ENCODE assay signal across 8 mouse cellular contexts in genomic region chr12:111161943-111162311, GRCm38 (mm10). TPM values are rescaled to one million over a fixed set of nuclear protein-coding genes. Genes with fewer than 3 reads are reported as not detected.
DNase-seq lines count a peak whose midpoint lies in the region; ATAC-seq and TF ChIP-seq lines count a peak whose summit lies in the region.

No protein-coding gene starts in this region.

- peak overlapping the region; percentile 50 for H3K4me3 ChIP-seq in heart, embryonic 10.5 days
- H3K4me3 ChIP-seq in cortical plate, adult 2 months (ENCODE audit: insufficient read depth, low read length): peak overlapping the region; percentile 7
- H3K4me3 ChIP-seq in intestine, embryonic 14.5 days (ENCODE audit: low read depth, low read length): no peak overlapping the region
- H3K4me3 ChIP-seq in midbrain, embryonic 10.5 days: peak overlapping the region; percentile 38

- H3K36me3 ChIP-seq in heart, embryonic 10.5 days: no peaks in the 10 kb centered on the region
- H3K36me3 ChIP-seq in intestine, embryonic 14.5 days (ENCODE audit: control insufficient read depth, insufficient read depth, low read length): no peaks in the 10 kb centered on the region
- no peaks in the 10 kb centered on the region for H3K36me3 ChIP-seq in midbrain, embryonic 10.5 days

- intact Hi-C loops in heart, postnatal 36 days (cut with DNase I): no loop called here

- ATAC-seq in intestine, embryonic 14.5 days (replicated peaks; ENCODE audit: low FRiP score, low TSS enrichment, low read depth): no peak

- peaks cover 53% of the 10 kb centered on the region for H3K4me1 ChIP-seq in heart, embryonic 10.5 days
- peaks cover 13% of the 10 kb centered on the region for H3K4me1 ChIP-seq in cortical plate, adult 2 months (ENCODE audit: control insufficient read depth, insufficient read depth, low read length)
- peaks cover 21% of the 10 kb centered on the region for H3K4me1 ChIP-seq in intestine, embryonic 14.5 days (replicated peaks; ENCODE audit: control insufficient read depth, insufficient read depth, low read length)
- peaks cover 54% of the 10 kb centered on the region for H3K4me1 ChIP-seq in midbrain, embryonic 10.5 days

- no peak for DNase-seq in heart, embryonic 10.5 days (ENCODE audit: low spot score)
- DNase-seq in heart, postnatal 36 days: no peak
- no peak for DNase-seq in intestine, embryonic 14.5 days (ENCODE audit: low spot score)
- no peak for DNase-seq in midbrain, embryonic 10.5 days (ENCODE audit: low spot score)
- no peak for DNase-seq in urinary bladder, postnatal 10 days (ENCODE audit: low spot score)
- no peak for DNase-seq in cerebellum, adult 9-10 months
- DNase-seq in layer of hippocampus, adult 9-10 months (ENCODE audit: low spot score): no peak

- WGBS in heart, embryonic 10.5 days: 33% methylated on average over 7 of the region's 7 CpGs
- WGBS in intestine, embryonic 14.5 days: 39% methylated on average over 7 of the region's 7 CpGs
- WGBS in midbrain, embryonic 10.5 days: 37% methylated on average over 7 of the region's 7 CpGs

- H3K4me2 ChIP-seq in intestine, embryonic 14.5 days (ENCODE audit: low read length): peak overlapping the region; percentile 47; the same call in 1 of the 2 replicates

- no peak overlapping the region for H3K9ac ChIP-seq in intestine, embryonic 14.5 days (ENCODE audit: low read length)

- TF ChIP-seq POLR2A in cortical plate, adult 2 months (IDR thresholded peaks at IDR 0.05; ENCODE audit: extremely low read depth, insufficient read depth, low read length): no peak

- TF ChIP-seq CTCF in cortical plate, adult 2 months (IDR thresholded peaks at IDR 0.05; ENCODE audit: extremely low read depth, insufficient read depth, low read length): no peak

- peaks cover 16% of the 10 kb centered on the region; the same call in 1 of the 2 replicates for H3K27me3 ChIP-seq in heart, embryonic 10.5 days (ENCODE audit: insufficient read depth, poor library complexity, severe bottlenecking)
- no peaks in the 10 kb centered on the region for H3K27me3 ChIP-seq in intestine, embryonic 14.5 days (replicated peaks; ENCODE audit: control insufficient read depth, insufficient read depth, low read length)
- H3K27me3 ChIP-seq in midbrain, embryonic 10.5 days (ENCODE audit: low read depth, poor library complexity, severe bottlenecking): no peaks in the 10 kb centered on the region

- H3K9me3 ChIP-seq in heart, embryonic 10.5 days: no peaks in the 10 kb centered on the region
- H3K9me3 ChIP-seq in intestine, embryonic 14.5 days (ENCODE audit: control insufficient read depth, low read length): no peaks in the 10 kb centered on the region
- no peaks in the 10 kb centered on the region for H3K9me3 ChIP-seq in midbrain, embryonic 10.5 days (replicated peaks)

- peak overlapping the region; percentile 85 for H3K27ac ChIP-seq in heart, embryonic 10.5 days
- peak overlapping the region; percentile 67 for H3K27ac ChIP-seq in cortical plate, adult 2 months (ENCODE audit: insufficient read depth, low read length)
- no peak overlapping the region for H3K27ac ChIP-seq in intestine, embryonic 14.5 days (ENCODE audit: low read depth)
- peak overlapping the region; percentile 86 for H3K27ac ChIP-seq in midbrain, embryonic 10.5 days (replicated peaks)

RNA-seq across cellular contexts. Expression of gene Traf3, which starts 4.2 kb away (rescaled TPM):
- 6.9 and 7.2 TPM in 2 replicates for polyA plus RNA-seq in heart, embryonic 10.5 days (2016; fragmentation: Nextera tagmentation; extraction: Ambion mirVana)
- total RNA-seq in heart, postnatal 36 days (2021): 10 to 100 TPM; 12.0 to 12.6 TPM
- polyA plus RNA-seq in cortical plate, adult 2 months (2012; rRNA removed): 31.4 and 31.6 TPM in 2 replicates
- 9.1 and 9.9 TPM in 2 replicates for polyA plus RNA-seq in intestine, embryonic 14.5 days (2014; fragmentation: Nextera tagmentation; extraction: Ambion mirVana)
- polyA plus RNA-seq in midbrain, embryonic 10.5 days (2016; fragmentation: Nextera tagmentation; extraction: Ambion mirVana): 11.5 and 15.0 TPM in 2 replicates

RNA-seq across cellular contexts. Expression of gene 4930595D18Rik, which starts 22.4 kb away (rescaled TPM):
- not detected in 2 replicates for polyA plus RNA-seq in heart, embryonic 10.5 days (2016; fragmentation: Nextera tagmentation; extraction: Ambion mirVana)
- not detected for total RNA-seq in heart, postnatal 36 days (2021)
- polyA plus RNA-seq in cortical plate, adult 2 months (2012; rRNA removed): not detected in 2 replicates
- not detected in 2 replicates for polyA plus RNA-seq in intestine, embryonic 14.5 days (2014; fragmentation: Nextera tagmentation; extraction: Ambion mirVana)
- not detected in 2 replicates for polyA plus RNA-seq in midbrain, embryonic 10.5 days (2016; fragmentation: Nextera tagmentation; extraction: Ambion mirVana)
